Mouse (Mus musculus): Measurements from ENCODE around the gene Efcab7. TPM values are rescaled to one million over a fixed set of nuclear protein-coding genes. Genes with fewer than 3 reads are reported as not detected.

The Efcab7 gene
- polyA plus RNA-seq, 2 experiments = 4.0 to 6.1 TPM

- H3K27ac ChIP-seq = no peak overlapping the region
- TF ChIP-seq EP300 (IDR thresholded peaks at IDR 0.05; ENCODE audit: low read depth) (no peak), CTCF (IDR thresholded peaks at IDR 0.05; ENCODE audit: low read depth) (peak; percentile 39)
- H3K9me3 ChIP-seq (ENCODE audit: control insufficient read depth, low read length) = no peaks in the 10 kb centered on the region
- peaks cover 0 to 3% of the 10 kb centered on the region in 2 experiments; a peak in 1 of 4 replicates for H3K4me1 ChIP-seq (replicated peaks; ENCODE audit: control insufficient read depth in 2 of 2, insufficient read depth in 2 of 2, low read length in 1 of 2)
- WGBS (ENCODE audit: insufficient replicate concordance) = 59% methylated on average over 10 of the region's 10 CpGs
- H3K9ac ChIP-seq (replicated peaks) = no peak overlapping the region
- H3K27me3 ChIP-seq (ENCODE audit: control insufficient read depth, insufficient read depth, low read length) = no peaks in the 10 kb centered on the region
- no peak overlapping the region for H3K4me3 ChIP-seq (ENCODE audit: insufficient read depth in 1 of 2, low read depth in 2 of 2, low read length in 2 of 2)
- H3K4me2 ChIP-seq (ENCODE audit: low read depth) = no peak overlapping the region
- no peak for DNase-seq (ENCODE audit: low read depth in 3 of 3, low spot score in 3 of 3)
- H3K36me3 ChIP-seq (replicated peaks; ENCODE audit: control insufficient read depth, insufficient read depth, low read depth) = no peaks in the 10 kb centered on the region
- peak; percentile 34; the same call in 1 of the 2 replicates for ATAC-seq (ENCODE audit: insufficient read depth)
Measured at GRCm38 (mm10) chr4:99941655-99942414, 112.8 kb downstream of the Efcab7 start.

GRCm38 (mm10) chr4:99944606-99945005 lies 115.6 kb downstream of the Efcab7 start:
- peaks cover 0 to under 1% of the 10 kb centered on the region in 2 experiments; a peak in 1 of 4 replicates for H3K4me1 ChIP-seq (replicated peaks; ENCODE audit: control insufficient read depth in 2 of 2, insufficient read depth in 2 of 2, low read length in 1 of 2)
- H3K9ac ChIP-seq (replicated peaks) = no peak overlapping the region
- no peak overlapping the region for H3K4me2 ChIP-seq (ENCODE audit: low read depth)
- no peak for TF ChIP-seq EP300 (IDR thresholded peaks at IDR 0.05; ENCODE audit: low read depth)
- TF ChIP-seq CTCF (IDR thresholded peaks at IDR 0.05; ENCODE audit: low read depth) = no peak
- H3K27ac ChIP-seq = no peak overlapping the region
- H3K4me3 ChIP-seq (ENCODE audit: insufficient read depth in 1 of 2, low read depth in 2 of 2, low read length in 2 of 2) = no peak overlapping the region
- ATAC-seq (ENCODE audit: insufficient read depth) = no peak
- no peaks in the 10 kb centered on the region for H3K36me3 ChIP-seq (replicated peaks; ENCODE audit: control insufficient read depth, insufficient read depth, low read depth)
- H3K27me3 ChIP-seq (ENCODE audit: control insufficient read depth, insufficient read depth, low read length) = no peaks in the 10 kb centered on the region
- WGBS (ENCODE audit: insufficient replicate concordance) = 41% methylated on average over 2 of the region's 2 CpGs
- DNase-seq (ENCODE audit: low read depth in 3 of 3, low spot score in 3 of 3) = no peak
- no peaks in the 10 kb centered on the region for H3K9me3 ChIP-seq (ENCODE audit: control insufficient read depth, low read length)

- 74% methylated on average over 7 of the region's 7 CpGs for WGBS (ENCODE audit: insufficient replicate concordance)
- ATAC-seq (ENCODE audit: insufficient read depth) = no peak
- no peak overlapping the region for H3K4me2 ChIP-seq (ENCODE audit: low read depth)
- H3K4me3 ChIP-seq (ENCODE audit: insufficient read depth in 1 of 2, low read depth in 2 of 2, low read length in 2 of 2) = no peak overlapping the region
- no peak overlapping the region for H3K9ac ChIP-seq (replicated peaks)
- no peak for DNase-seq (ENCODE audit: low read depth in 3 of 3, low spot score in 3 of 3)
- TF ChIP-seq CTCF (IDR thresholded peaks at IDR 0.05; ENCODE audit: low read depth) (no peak), EP300 (IDR thresholded peaks at IDR 0.05; ENCODE audit: low read depth) (no peak)
- H3K27me3 ChIP-seq (ENCODE audit: control insufficient read depth, insufficient read depth, low read length) = no peaks in the 10 kb centered on the region
- no peaks in the 10 kb centered on the region for H3K4me1 ChIP-seq (replicated peaks; ENCODE audit: control insufficient read depth in 2 of 2, insufficient read depth in 2 of 2, low read length in 1 of 2)
- H3K9me3 ChIP-seq (ENCODE audit: control insufficient read depth, low read length) = no peaks in the 10 kb centered on the region
- no peaks in the 10 kb centered on the region for H3K36me3 ChIP-seq (replicated peaks; ENCODE audit: control insufficient read depth, insufficient read depth, low read depth)
- H3K27ac ChIP-seq = no peak overlapping the region
Measured at GRCm38 (mm10) chr4:99945011-99945410, 116.0 kb downstream of the Efcab7 start.

GRCm38 (mm10) chr4:99946516-99946915 lies 117.5 kb downstream of the Efcab7 start:
- 63% methylated on average over 2 of the region's 2 CpGs for WGBS (ENCODE audit: insufficient replicate concordance)
- Histone ChIP-seq H3K36me3 (replicated peaks; ENCODE audit: control insufficient read depth, insufficient read depth, low read depth) (no peaks in the 10 kb centered on the region), H3K27ac (no peak overlapping the region), H3K4me1 (replicated peaks; ENCODE audit: control insufficient read depth in 2 of 2, insufficient read depth in 2 of 2, low read length in 1 of 2) (no peaks in the 10 kb centered on the region), H3K9ac (replicated peaks) (no peak overlapping the region), H3K4me2 (ENCODE audit: low read depth) (no peak overlapping the region), H3K4me3 (ENCODE audit: insufficient read depth in 1 of 2, low read depth in 2 of 2, low read length in 2 of 2) (no peak overlapping the region), H3K9me3 (ENCODE audit: control insufficient read depth, low read length) (no peaks in the 10 kb centered on the region), H3K27me3 (ENCODE audit: control insufficient read depth, insufficient read depth, low read length) (no peaks in the 10 kb centered on the region)
- no peak for DNase-seq (ENCODE audit: low read depth in 3 of 3, low spot score in 3 of 3)
- TF ChIP-seq CTCF (IDR thresholded peaks at IDR 0.05; ENCODE audit: low read depth) (no peak), EP300 (IDR thresholded peaks at IDR 0.05; ENCODE audit: low read depth) (no peak)
- ATAC-seq (ENCODE audit: insufficient read depth) = no peak

- TF ChIP-seq EP300 (IDR thresholded peaks at IDR 0.05; ENCODE audit: low read depth) (no peak), CTCF (IDR thresholded peaks at IDR 0.05; ENCODE audit: low read depth) (no peak)
- no peak for DNase-seq (ENCODE audit: low read depth in 3 of 3, low spot score in 3 of 3)
- no peak for ATAC-seq (ENCODE audit: insufficient read depth)
Measured at GRCm38 (mm10) chr4:99947192-99947591, 118.2 kb downstream of the Efcab7 start.

More at GRCm38 (mm10) chr4:99947192-99947591, 118.2 kb downstream of the Efcab7 start:
- no peak overlapping the region for H3K9ac ChIP-seq (replicated peaks)
- no peaks in the 10 kb centered on the region for H3K9me3 ChIP-seq (ENCODE audit: control insufficient read depth, low read length)
- H3K4me1 ChIP-seq (replicated peaks; ENCODE audit: control insufficient read depth in 2 of 2, insufficient read depth in 2 of 2, low read length in 1 of 2) = no peaks in the 10 kb centered on the region
- no peaks in the 10 kb centered on the region for H3K27me3 ChIP-seq (ENCODE audit: control insufficient read depth, insufficient read depth, low read length)
- H3K27ac ChIP-seq = no peak overlapping the region
- H3K36me3 ChIP-seq (replicated peaks; ENCODE audit: control insufficient read depth, insufficient read depth, low read depth) = no peaks in the 10 kb centered on the region
- H3K4me2 ChIP-seq (ENCODE audit: low read depth) = no peak overlapping the region
- WGBS (ENCODE audit: insufficient replicate concordance) = 63% methylated on average over 1 of the region's 1 CpGs
- no peak overlapping the region for H3K4me3 ChIP-seq (ENCODE audit: insufficient read depth in 1 of 2, low read depth in 2 of 2, low read length in 2 of 2)

All from liver, embryonic 14.5 days (tissue).